Mouse (Mus musculus) kidney, postnatal 0 days (tissue): Measurements from ENCODE around the gene Dnah11. TPM values are rescaled to one million over a fixed set of nuclear protein-coding genes. Genes with fewer than 3 reads are reported as not detected.
A peak's percentile ranks its signal among the peaks of the same experiment; 100 is the strongest.

Experiments used
- ATAC-seq: fragments of 200-750 bp; cut with Nextera tagmentation; replicated peaks from 2 replicates; pipeline ENCODE4 v1.8.0; 2017; ENCODE audit warnings: low read depth, moderate number of reproducible peaks, moderate TSS enrichment, moderate library complexity; ENCODE audit not compliant: low FRiP score
- DNase-seq: peaks from one replicate; pipeline ENCODE4 v3.0.0-alpha.2; 2016; ENCODE audit warnings: low spot score
- H3K27ac ChIP-seq: fragments of 300-500 bp; sonication (generic); 2 replicates; pipeline ENCODE4 v1.5.1; 2014; ENCODE audit warnings: mild to moderate bottlenecking
- H3K27me3 ChIP-seq: fragments of 300-500 bp; sonication (generic); 2 replicates; pipeline ENCODE4 v1.6.1; 2014; ENCODE audit warnings: low read length, mixed read lengths; ENCODE audit not compliant: insufficient read depth
- H3K36me3 ChIP-seq: fragments of 300-500 bp; sonication (generic); 2 replicates; pipeline ENCODE4 v1.6.1; 2014; ENCODE audit warnings: low read length, mixed read lengths; ENCODE audit not compliant: insufficient read depth
- H3K4me1 ChIP-seq: fragments of 300-500 bp; sonication (generic); replicated peaks from 2 replicates; pipeline ENCODE4 v1.6.1; 2014; ENCODE audit warnings: antibody characterized with exemption, low read length, mixed read lengths; ENCODE audit not compliant: insufficient read depth
- H3K4me2 ChIP-seq: fragments of 300-500 bp; sonication (generic); 2 replicates; pipeline ENCODE4 v1.6.1; 2014; ENCODE audit warnings: mild to moderate bottlenecking, low read length, moderate library complexity, mixed read lengths
- H3K4me3 ChIP-seq: fragments of 300-500 bp; sonication (generic); replicated peaks from 2 replicates; pipeline ENCODE4 v1.5.1; 2014; ENCODE audit warnings: low read depth, low read length
- H3K9ac ChIP-seq: fragments of 300-500 bp; sonication (generic); 2 replicates; pipeline ENCODE4 v1.6.1; 2014; ENCODE audit warnings: low read depth, low read length
- H3K9me3 ChIP-seq: fragments of 300-500 bp; sonication (generic); replicated peaks from 2 replicates; pipeline ENCODE4 v1.6.1; 2016; ENCODE audit warnings: low read length, inconsistent platforms, mixed read lengths
- CTCF ChIP-seq: IDR thresholded peaks from 2 replicates; pipeline ENCODE4 v1.5.1; 2016; ENCODE audit warnings: antibody characterized with exemption, low read depth, mild to moderate bottlenecking, moderate library complexity
- WGBS: fragments of 180-500 bp; shearing (Covaris S2); extraction: QIAGEN DNeasy Blood & Tissue Kit; methylation state at CpG from one replicate; pipeline ENCODE4 v1.1.7; 2014; 5-methylcytosine and 5-hydroxymethylcytosine counted together
- polyA plus RNA-seq: library from polyadenylated mRNA; unstranded; fragments of >200 nt; fragmentation: Nextera tagmentation; extraction: Ambion mirVana; gene quantifications from 2 replicates; pipeline ENCODE4 v1.2.1, GENCODE M21; 2015

Dnah11 gene
- polyA plus RNA-seq, 1 experiment from 2014 or later = 1.3 TPM

DNA sequence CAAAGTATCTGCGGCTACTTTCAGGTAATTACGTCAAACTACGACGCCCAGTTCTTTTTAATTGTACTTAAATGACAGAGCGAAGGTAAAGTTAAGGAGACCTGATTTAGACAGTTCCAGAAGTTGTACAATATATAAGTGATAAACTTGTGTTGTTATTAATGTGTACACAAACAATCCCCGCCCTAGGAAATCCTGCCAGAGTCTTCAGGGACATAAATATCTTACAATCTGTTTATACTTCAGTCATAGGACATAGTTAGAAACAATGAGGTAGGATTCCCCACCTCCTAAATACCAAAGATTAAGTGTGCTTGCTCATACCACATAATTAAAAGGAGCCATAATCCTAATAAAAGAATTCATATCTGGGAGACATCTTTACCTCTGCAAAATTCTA, 136.5 kb downstream of the Dnah11 start:
- no peak overlapping the region for H3K9ac ChIP-seq
- no peak overlapping the region for H3K4me3 ChIP-seq
- H3K9me3 ChIP-seq = no peaks in the 10 kb centered on the region
- no peak for ATAC-seq
- H3K27ac ChIP-seq = no peak overlapping the region
- no peak for TF ChIP-seq CTCF
- no peaks in the 10 kb centered on the region for H3K4me1 ChIP-seq
- no peak overlapping the region for H3K4me2 ChIP-seq
- no peaks in the 10 kb centered on the region for H3K27me3 ChIP-seq
- H3K36me3 ChIP-seq = no peaks in the 10 kb centered on the region
- DNase-seq = no peak
- WGBS = 82% methylated on average over 6 of the region's 6 CpGs

DNA sequence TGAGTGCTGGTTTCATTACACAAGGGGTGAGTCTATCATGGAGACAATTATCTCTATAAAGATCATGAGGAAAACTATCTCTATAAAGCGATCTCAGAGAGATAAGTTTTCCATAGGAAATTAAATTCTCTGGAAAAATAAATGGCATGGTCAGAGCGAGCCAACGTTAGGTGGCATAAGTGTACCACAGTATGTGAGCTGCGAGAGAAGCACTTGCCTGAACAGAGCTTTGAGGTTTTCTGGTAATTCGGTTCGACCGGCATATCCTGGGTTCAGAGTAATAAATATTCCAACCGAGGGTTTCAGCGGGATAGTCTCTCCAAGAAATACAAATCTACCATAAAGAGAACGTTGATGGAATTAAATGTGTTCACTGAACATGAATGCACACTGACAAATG, 142.0 kb downstream of the Dnah11 start:
- Histone ChIP-seq H3K9me3 (no peaks in the 10 kb centered on the region), H3K36me3 (no peaks in the 10 kb centered on the region), H3K4me1 (no peaks in the 10 kb centered on the region), H3K4me3 (no peak overlapping the region), H3K9ac (no peak overlapping the region), H3K27ac (no peak overlapping the region), H3K4me2 (no peak overlapping the region), H3K27me3 (no peaks in the 10 kb centered on the region)
- peak; percentile 48 for TF ChIP-seq CTCF
- DNase-seq (no peak), ATAC-seq (no peak)
- 58% methylated on average over 10 of the region's 10 CpGs for WGBS

DNA sequence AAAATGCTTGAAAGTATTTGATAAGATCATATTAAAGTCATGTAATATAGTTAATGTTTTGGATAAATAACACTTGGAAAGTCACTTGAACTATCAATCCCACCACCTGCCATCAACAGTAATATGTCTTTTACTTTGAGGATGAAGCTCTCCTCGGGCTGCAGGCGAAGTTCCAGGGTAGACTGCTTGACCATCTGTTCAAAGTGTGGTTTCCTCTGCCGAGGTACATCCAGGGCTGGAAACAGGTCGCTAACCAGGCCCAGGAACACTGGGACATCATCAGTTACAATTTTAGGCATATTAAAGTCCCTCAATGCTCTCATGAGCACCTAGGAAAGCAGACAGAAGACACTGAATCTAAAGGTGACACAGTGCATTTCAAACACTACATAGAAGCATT, 153.5 kb downstream of the Dnah11 start:
- no peak overlapping the region for H3K9ac ChIP-seq

DNA sequence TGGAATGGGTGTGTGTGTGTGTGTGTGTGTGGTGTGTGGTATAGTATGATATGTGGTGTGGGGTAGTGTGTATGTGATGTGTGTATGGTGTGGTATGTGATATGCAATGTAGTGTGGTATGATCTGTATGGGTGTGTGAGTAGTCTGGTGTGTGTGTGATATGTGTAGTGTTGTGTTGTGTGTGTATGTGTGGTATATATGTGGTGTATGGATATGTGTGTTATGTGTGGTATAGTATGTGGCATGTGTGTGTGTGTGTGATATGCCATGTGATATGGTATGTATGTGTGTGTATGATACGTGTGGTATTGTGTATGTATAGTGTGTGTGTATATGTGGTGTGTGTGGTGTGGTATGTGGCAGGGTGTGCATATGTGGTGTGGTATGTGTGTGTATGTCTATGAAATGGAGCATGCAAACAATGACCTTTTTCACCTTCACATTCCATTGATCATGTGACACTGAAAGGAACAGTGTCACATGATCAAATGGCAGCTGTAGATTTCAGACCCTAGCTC, 155.7 kb downstream of the Dnah11 start:
- no peak for TF ChIP-seq CTCF
- Histone ChIP-seq H3K4me1 (no peaks in the 10 kb centered on the region), H3K4me2 (no peak overlapping the region), H3K36me3 (no peaks in the 10 kb centered on the region), H3K4me3 (no peak overlapping the region), H3K9me3 (no peaks in the 10 kb centered on the region), H3K27ac (no peak overlapping the region), H3K27me3 (no peaks in the 10 kb centered on the region), H3K9ac (no peak overlapping the region)
- DNase-seq (no peak), ATAC-seq (peak; percentile 61; the same call in 1 of the 2 replicates)
- WGBS = 96% methylated on average over 1 of the region's 1 CpGs

More for the DNA sequence above, 153.5 kb downstream of the Dnah11 start:
- TF ChIP-seq CTCF = no peak
- Histone ChIP-seq H3K4me1 (no peaks in the 10 kb centered on the region), H3K36me3 (no peaks in the 10 kb centered on the region), H3K27ac (no peak overlapping the region), H3K27me3 (no peaks in the 10 kb centered on the region), H3K4me2 (no peak overlapping the region), H3K4me3 (no peak overlapping the region), H3K9me3 (no peaks in the 10 kb centered on the region)
- no peak for ATAC-seq
- WGBS = 75% methylated on average over 4 of the region's 4 CpGs
- DNase-seq = no peak

DNA sequence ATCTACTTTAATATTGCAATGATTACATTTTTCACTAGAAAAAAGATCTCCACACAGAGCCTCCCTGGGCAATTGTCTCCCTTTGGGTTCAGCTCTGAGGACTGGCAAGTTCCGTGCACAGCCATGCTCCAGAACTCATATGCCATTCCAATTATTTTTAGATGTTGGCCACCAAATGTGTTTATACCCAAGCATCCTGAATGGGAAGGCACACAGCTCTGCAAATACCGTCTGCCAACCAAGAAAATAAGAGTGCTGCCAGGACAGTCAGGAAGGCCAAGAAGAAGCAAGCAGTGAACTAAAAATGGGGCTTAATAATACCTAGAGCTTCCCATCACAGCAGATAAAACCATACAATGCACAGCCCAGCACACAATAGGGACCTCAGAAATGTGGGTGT, 156.6 kb downstream of the Dnah11 start:
- H3K4me1 ChIP-seq = no peaks in the 10 kb centered on the region
- no peak for TF ChIP-seq CTCF
- H3K4me3 ChIP-seq = no peak overlapping the region
- H3K4me2 ChIP-seq = no peak overlapping the region
- 82% methylated on average over 2 of the region's 2 CpGs for WGBS
- no peaks in the 10 kb centered on the region for H3K9me3 ChIP-seq
- no peak overlapping the region for H3K27ac ChIP-seq
- no peak overlapping the region for H3K9ac ChIP-seq
- no peaks in the 10 kb centered on the region for H3K36me3 ChIP-seq
- H3K27me3 ChIP-seq = no peaks in the 10 kb centered on the region
- no peak for DNase-seq
- no peak for ATAC-seq

DNA sequence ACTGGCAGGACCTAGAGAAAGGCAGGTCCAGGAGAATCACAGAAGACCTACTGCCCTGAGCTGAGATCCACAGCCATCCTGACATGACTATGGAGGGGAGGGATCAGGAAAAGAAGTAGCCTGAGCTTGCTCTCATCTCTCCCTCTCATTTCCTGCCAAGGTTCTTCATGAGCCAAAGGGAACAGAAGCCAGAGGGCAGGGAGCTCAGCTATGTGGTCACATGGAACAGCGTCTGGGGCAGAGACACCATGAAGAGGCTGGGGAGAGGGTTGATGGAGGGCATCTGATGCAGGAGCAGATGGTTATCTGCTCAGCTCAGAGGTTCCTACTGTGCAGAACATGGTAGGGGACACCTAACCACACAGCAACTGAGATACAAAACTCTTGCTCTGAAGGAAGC, 163.9 kb downstream of the Dnah11 start:
- no peak overlapping the region for H3K9ac ChIP-seq
- no peak overlapping the region for H3K4me3 ChIP-seq
- no peak for ATAC-seq
- no peaks in the 10 kb centered on the region for H3K4me1 ChIP-seq
- WGBS = 76% methylated on average over 1 of the region's 1 CpGs
- no peak for DNase-seq
- no peak overlapping the region for H3K27ac ChIP-seq
- H3K27me3 ChIP-seq = no peaks in the 10 kb centered on the region
- no peak for TF ChIP-seq CTCF
- no peaks in the 10 kb centered on the region for H3K36me3 ChIP-seq
- H3K9me3 ChIP-seq = no peaks in the 10 kb centered on the region
- no peak overlapping the region for H3K4me2 ChIP-seq

DNA sequence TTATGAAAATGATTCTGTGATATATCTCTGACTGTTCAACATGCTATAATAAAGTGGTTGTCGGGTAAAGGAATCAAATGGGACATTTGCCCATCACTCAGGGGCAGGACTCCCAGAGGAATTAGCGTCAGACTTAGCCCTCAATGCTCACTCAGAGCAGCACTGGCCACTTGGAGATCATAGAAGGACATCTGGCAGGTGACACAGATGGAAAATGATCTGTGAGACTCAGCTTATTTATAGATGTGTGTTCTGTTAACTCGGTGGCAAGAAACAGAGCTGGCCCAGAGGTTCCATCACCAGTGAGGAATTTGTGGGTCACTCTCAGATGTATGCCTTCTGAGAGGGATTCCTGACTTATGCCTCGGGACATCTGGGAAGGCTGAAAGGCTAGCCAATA, 173.1 kb downstream of the Dnah11 start:
- Histone ChIP-seq H3K4me3 (no peak overlapping the region), H3K27me3 (no peaks in the 10 kb centered on the region), H3K9me3 (no peaks in the 10 kb centered on the region), H3K36me3 (no peaks in the 10 kb centered on the region), H3K4me1 (no peaks in the 10 kb centered on the region), H3K27ac (no peak overlapping the region), H3K4me2 (no peak overlapping the region), H3K9ac (no peak overlapping the region)
- ATAC-seq = no peak
- no peak for DNase-seq
- no peak for TF ChIP-seq CTCF
- 72% methylated on average over 4 of the region's 4 CpGs for WGBS
